ENCODE assay signal across 8 mouse cellular contexts in genomic region chr11:29885160-29885559, GRCm38 (mm10). TPM values are rescaled to one million over a fixed set of nuclear protein-coding genes. Genes with fewer than 3 reads are reported as not detected.
DNase-seq lines count a peak whose midpoint lies in the region; ATAC-seq and TF ChIP-seq lines count a peak whose summit lies in the region.

No protein-coding gene starts in this region.

- peak; percentile 34; the same call in 1 of the 2 replicates for ATAC-seq in G1E (ENCODE audit: extremely low read depth, insufficient number of reproducible peaks, low FRiP score, poor library complexity, severe bottlenecking)
- ATAC-seq in erythroblast, adult 5-6 weeks (replicated peaks; ENCODE audit: low FRiP score, poor library complexity, severe bottlenecking), result peak; percentile 75
- no peak for ATAC-seq in inflammation-experienced regulatory T-cells, adult 6 months

- no peak overlapping the region for H3K4me3 ChIP-seq in G1E (ENCODE audit: low read depth, low read length)
- no peak overlapping the region for H3K4me3 ChIP-seq in lung, adult 2 months (replicated peaks; ENCODE audit: extremely low read depth, low read depth, low read length)

- no peaks in the 10 kb centered on the region for H3K36me3 ChIP-seq in G1E (replicated peaks)

- no peaks in the 10 kb centered on the region; the same call in 1 of the 2 replicates for H3K27me3 ChIP-seq in G1E (ENCODE audit: insufficient read depth, low read length)

- H3K9me3 ChIP-seq in G1E (replicated peaks), result no peaks in the 10 kb centered on the region

- no peaks in the 10 kb centered on the region for H3K4me1 ChIP-seq in G1E (ENCODE audit: insufficient read depth, low read depth, low read length)
- no peaks in the 10 kb centered on the region for H3K4me1 ChIP-seq in lung, adult 2 months (ENCODE audit: control insufficient read depth, insufficient read depth, low read length)

- WGBS in lung, adult 2 months, result 2% methylated on average over 1 of the region's 1 CpGs

- TF ChIP-seq POLR2A in lung, adult 2 months (IDR thresholded peaks at IDR 0.05; ENCODE audit: borderline replicate concordance, extremely low read depth, low read depth, low read length), result no peak

- DNase-seq in G1E (ENCODE audit: low spot score), result no peak
- peak; percentile 36 to 71 for DNase-seq in adrenal gland, postnatal 36 days
- DNase-seq in heart, postnatal 4 days, result peak; percentile 74
- peak; percentile 41 to 89 for DNase-seq in layer of hippocampus, adult 18-20 months (ENCODE audit: low spot score in 2 of 2)
- peak; percentile 25 for DNase-seq in lung, adult 2 months
- DNase-seq in retina, adult 2 months (ENCODE audit: low read depth, low spot score), result peak; percentile 40

- TF ChIP-seq CTCF in G1E (IDR thresholded peaks at IDR 0.05; ENCODE audit: low read depth, low read length), result no peak
- TF ChIP-seq CTCF in lung, adult 2 months (IDR thresholded peaks at IDR 0.05; ENCODE audit: insufficient read depth, low read length), result peak; percentile 30; the same call in 1 of the 2 replicates

RNA-seq across cellular contexts. Expression of gene 4931440F15Rik, which starts 59.7 kb away (rescaled TPM):
- not detected in 2 replicates for total RNA-seq in G1E (2014; fragmentation: Nextera tagmentation)
- total RNA-seq in G1E (2017), result 0.06 and 0.16 TPM in 2 replicates
- polyA plus RNA-seq in G1E (2012), result not detected in 2 replicates
- under 1 TPM; 0.40 to 0.53 TPM for total RNA-seq in adrenal gland, postnatal 36 days (2021)
- total RNA-seq in erythroblast, adult 5-6 weeks (2015; ENCODE audit: low replicate concordance), result not detected in 2 replicates
- total RNA-seq in erythroblast, adult 5-6 weeks (2017; ENCODE audit: low replicate concordance), result not detected in 2 replicates
- 1 to 10 TPM; 1.1 to 1.5 TPM for total RNA-seq in heart, postnatal 4 days (2021)
- total RNA-seq in layer of hippocampus, adult 18-20 months (2021), result 1 to 10 TPM; 2.2 to 2.7 TPM
- polyA plus RNA-seq in lung, adult 2 months (2012; rRNA removed), result 0.20 and 0.23 TPM in 2 replicates
- polyA plus RNA-seq in inflammation-experienced regulatory T-cells, adult 6 months (2017; shearing (Covaris generic)), result under 1 TPM in 1 of 3 experiments, not detected in 2; 0.23 TPM
